Mouse (Mus musculus) right cerebral cortex, postnatal 25 days (tissue): ENCODE measurements at regions not wholly inside any gene's neighbourhood (a gene's known extent, or its start where the extent isn't known, plus 50 kb on each side); places are given as distances from the start of the nearest gene placed in this dataset.

Source experiments
- DNase-seq: peaks from one replicate; pipeline ENCODE4 v3.0.0; 2022

- no peak for DNase-seq
These were observed 109.2 kb downstream of the Ets2 start for GRCm38 (mm10) chr16:95811092-95811491.

DNA sequence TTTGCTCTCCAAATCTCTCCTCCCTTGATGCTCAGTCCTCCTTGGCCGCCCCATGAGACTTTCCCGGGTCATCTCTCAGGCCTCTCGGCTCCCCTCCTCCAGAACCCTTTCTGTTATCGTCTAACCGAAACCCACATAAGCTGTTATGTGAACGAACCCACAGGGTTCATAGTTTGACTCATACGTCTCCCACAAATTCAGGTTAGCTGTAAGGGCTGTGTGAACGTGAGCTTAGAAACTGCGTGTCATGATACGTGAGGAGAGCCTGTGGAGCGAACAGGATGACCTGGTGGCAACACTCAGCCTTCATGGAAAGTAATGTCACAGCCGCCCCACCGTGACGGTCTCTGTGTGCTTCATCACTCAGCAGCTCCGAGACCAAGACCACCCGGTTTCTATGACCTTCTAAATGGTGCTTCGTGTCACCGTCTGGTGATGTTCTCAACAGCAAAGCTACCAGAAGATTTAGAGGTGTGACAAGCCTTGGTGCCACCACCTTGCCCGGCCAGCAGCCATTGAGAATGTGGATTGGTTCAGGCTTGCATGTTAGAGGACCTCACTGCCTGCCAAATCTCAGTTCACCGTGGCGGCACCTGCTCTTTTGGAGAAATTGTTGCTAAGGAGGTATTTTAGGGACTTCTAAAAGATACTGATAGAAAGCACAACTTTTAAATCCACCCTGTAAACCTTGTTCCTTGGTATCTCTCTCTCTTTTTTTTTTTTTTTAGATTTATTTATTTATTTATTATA lies 107.4 kb downstream of the Ets2 start:
- no peak for DNase-seq

GRCm38 (mm10) chr16:95806510-95806909 lies 104.6 kb downstream of the Ets2 start:
- no peak for DNase-seq

DNA sequence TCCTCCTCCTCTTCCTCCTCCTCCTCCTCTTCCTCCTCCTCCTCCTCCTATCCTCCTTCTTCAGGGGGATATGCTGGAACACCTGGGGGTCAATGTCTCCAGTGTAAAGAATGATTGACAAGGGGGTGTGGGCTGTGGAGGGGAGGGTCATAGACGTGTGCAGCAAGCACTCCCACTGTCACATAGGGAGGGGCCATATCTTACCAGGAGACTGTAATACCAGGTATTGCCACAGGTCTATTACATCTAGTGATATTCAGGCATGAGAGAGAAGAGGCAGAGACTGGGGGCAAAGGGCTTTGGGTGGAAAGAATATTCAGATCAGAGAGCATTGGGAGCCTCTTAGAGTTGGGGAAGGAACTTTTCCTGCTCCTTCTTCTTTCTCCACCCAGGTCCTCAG lies 102.3 kb downstream of the Ets2 start:
- no peak for DNase-seq

DNA sequence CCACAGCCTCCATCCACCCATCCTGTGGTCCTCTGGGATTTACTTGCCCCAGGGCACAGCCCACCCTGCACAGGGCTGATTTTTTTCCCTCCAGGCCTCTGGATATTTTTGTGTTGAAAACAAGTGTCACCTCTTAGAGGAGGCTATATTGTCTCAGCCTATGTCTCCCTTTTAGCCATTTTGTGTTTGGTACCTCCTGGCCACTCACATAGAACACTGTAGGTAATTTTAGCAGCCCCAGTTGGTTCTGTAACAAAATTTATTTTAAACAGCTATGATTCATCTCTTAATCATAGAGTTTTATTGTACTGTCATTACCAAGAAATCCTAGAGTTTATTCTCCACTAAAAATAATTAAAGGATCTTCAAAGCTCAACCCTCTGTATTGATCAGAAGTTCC lies 100.8 kb downstream of the Ets2 start:
- DNase-seq = no peak

- no peak for DNase-seq
These were observed 100.3 kb downstream of the Ets2 start for GRCm38 (mm10) chr16:95802207-95802606.

GRCm38 (mm10) chr16:95800911-95801442 lies 99.1 kb downstream of the Ets2 start:
- DNase-seq = no peak

DNA sequence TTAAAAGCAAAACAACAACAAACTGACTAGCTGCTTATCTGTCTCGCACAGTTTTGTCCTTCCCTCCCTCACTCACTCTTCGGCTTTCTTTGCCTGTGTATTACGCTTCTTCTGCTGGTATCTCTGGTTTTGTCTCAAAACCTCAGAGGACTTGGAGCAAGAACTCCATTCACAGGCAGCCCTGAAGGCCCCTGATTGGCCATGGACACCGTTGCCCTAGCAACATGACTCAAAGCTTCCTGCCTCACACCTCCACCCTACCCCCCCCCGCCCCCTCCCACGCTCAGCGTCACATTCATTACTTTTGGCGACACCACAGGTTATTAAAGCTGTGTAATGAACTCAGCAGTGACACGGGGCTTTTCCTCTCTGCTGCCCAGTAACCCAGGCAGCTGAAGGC lies 96.7 kb downstream of the Ets2 start:
- DNase-seq = no peak

DNA sequence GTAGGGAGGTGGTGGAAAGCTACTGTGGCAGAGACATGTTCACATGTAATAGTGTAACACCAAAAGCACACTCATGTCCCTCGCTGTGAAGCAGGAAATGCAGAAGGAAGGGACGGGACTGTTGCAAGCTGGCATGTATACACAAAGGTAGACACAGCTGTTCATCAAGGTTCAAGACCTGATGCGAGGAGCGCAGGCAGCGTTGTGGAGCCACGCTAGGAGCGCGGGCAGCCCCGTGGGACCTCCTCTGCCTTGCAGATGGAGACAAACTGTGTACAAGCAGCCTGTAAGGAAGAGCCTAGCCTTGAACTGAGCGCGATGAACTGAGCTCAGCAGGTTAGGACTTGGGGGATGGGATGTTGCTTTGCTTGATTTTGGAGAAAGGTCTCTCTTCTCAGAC lies 96.2 kb downstream of the Ets2 start:
- DNase-seq = no peak

DNA sequence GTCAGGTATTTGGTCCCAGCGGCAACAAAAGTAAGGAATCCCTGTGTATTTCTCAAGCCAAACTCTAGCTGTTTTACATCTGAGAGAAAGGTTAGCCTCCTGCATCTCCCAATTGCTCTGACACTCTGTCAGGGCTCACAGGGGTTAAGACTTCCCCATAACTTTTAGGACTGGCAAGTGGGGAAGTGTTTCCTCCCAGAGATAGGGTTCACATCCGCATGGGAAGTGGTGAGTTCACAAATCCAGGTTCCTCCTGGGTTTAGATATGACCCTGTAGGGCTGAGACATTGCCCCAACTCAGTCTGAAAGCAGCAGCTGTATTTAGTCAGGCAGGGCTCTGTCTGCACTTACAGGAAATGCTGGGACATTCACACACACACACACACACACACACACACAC lies 95.3 kb downstream of the Ets2 start:
- no peak for DNase-seq

GRCm38 (mm10) chr16:95794876-95795275 lies 93.0 kb downstream of the Ets2 start:
- DNase-seq = no peak

DNA sequence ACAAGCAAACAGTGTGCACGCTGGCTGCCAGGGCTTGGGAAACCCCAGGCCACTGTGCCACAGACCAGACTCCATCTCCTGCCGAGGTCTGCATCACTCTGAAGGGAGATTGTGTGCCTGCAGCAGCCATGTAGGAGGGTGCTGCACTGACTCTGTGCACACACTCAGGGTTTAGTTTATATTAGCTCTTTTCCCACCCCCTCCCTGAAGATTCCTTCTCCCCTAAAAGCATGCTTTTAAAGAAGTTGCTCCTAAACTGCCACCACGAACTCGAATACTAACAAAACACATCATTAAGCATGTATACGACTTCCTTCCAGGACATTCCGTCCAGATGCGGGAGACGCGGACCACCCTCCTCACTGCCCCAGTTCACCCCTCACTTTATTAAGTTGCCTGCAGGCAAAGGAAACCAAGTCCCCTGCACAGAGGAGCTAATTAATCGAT lies 92.4 kb downstream of the Ets2 start:
- DNase-seq = no peak

GRCm38 (mm10) chr16:95790691-95791090 lies 88.8 kb downstream of the Ets2 start:
- no peak for DNase-seq

DNA sequence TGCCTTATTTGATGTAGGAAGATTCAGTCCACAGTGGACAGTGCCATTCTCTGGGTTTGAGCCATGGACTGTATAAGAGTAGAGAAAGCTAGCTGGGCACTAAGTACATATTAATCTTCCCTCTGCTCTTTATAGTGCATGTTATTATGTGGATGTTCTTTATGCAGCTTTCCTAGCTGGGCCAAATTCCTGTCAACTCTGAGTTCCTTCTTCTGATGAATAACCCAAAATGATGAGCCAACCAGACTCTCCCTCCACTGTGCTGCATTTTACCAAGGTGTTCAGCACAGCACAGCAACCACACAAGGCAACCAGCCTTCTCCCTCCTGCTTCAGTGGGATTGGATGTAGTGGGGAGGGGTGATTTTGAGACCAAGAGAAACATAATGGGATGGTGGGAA lies 87.7 kb downstream of the Ets2 start:
- DNase-seq = no peak

DNA sequence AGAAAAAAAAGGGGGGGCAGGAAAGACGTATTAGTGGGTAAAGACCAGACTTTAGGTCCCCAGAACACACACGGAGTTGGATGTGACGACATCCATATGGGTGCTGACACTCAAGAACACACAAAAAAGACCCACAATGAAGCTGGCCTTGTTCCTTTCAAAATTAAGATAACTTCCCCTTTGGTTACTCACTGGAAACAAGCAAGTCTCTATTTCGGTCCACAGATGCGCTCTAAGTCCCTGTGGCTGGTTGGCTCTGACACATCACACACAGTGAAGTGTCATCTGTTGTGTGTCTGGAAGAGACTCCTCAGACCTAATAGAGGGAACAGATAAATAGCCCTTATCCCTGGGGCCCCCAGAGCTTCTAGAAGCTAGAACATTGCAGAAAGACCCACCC lies 79.8 kb downstream of the Ets2 start:
- no peak for DNase-seq

DNA sequence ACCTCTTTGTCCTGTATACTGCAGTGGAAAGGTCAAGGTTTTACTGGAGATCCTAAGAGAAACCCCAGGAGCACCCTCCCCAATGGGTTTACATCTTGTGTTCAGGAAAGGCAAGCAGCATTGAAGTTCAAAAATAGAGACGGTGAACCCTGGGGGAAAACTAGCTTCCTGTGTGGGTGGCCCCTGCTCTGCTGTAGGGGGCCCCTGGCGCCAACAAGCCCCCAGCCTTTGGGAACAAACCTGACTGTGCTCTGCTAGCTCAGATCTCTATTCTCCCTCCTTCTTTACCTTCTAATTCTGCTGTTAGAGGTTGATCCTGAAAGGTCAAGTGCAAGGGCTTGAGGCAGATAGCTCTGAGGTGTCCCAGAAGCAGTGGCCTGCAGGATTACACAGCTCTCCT lies 78.6 kb downstream of the Ets2 start:
- DNase-seq = no peak

GRCm38 (mm10) chr16:95778845-95779722 lies 77.2 kb downstream of the Ets2 start:
- no peak for DNase-seq

GRCm38 (mm10) chr16:95778173-95778572 lies 76.3 kb downstream of the Ets2 start:
- no peak for DNase-seq

GRCm38 (mm10) chr16:95776610-95777363 lies 74.9 kb downstream of the Ets2 start:
- DNase-seq = no peak

- DNase-seq = no peak
These were observed 74.1 kb downstream of the Ets2 start for GRCm38 (mm10) chr16:95776010-95776409.

GRCm38 (mm10) chr16:95775361-95775760 lies 73.5 kb downstream of the Ets2 start:
- no peak for DNase-seq

DNA sequence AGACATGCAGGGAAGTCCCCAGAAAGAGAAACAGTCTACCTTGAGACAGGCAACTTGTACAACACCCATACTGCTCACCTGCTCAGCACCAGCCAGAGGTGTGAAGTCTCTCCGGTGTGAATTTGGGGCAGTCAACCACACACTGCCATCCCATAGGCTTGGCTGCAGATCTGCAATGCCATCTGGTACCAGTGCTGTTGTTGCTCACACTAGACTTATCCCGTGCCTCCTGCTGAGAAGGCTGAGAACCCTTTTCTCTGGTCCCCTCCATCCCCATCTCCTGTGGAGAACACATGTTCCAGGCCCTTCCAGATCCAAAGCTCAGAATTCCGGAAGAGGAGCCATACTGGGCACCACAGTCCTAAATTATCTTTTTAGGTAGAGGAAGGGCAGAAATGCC lies 71.3 kb downstream of the Ets2 start:
- DNase-seq = no peak
